Mouse (Mus musculus) kidney, postnatal 0 days (tissue): Measurements from ENCODE around the gene Psmc2. TPM values are rescaled to one million over a fixed set of nuclear protein-coding genes. Genes with fewer than 3 reads are reported as not detected.
A peak's percentile ranks its signal among the peaks of the same experiment; 100 is the strongest.

Source experiments
- ATAC-seq: fragments of 200-750 bp; cut with Nextera tagmentation; replicated peaks from 2 replicates; pipeline ENCODE4 v1.8.0; 2017; ENCODE audit warnings: low read depth, moderate number of reproducible peaks, moderate TSS enrichment, moderate library complexity; ENCODE audit not compliant: low FRiP score
- DNase-seq: peaks from one replicate; pipeline ENCODE4 v3.0.0-alpha.2; 2016; ENCODE audit warnings: low spot score
- H3K27ac ChIP-seq: fragments of 300-500 bp; sonication (generic); 2 replicates; pipeline ENCODE4 v1.5.1; 2014; ENCODE audit warnings: mild to moderate bottlenecking
- H3K27me3 ChIP-seq: fragments of 300-500 bp; sonication (generic); 2 replicates; pipeline ENCODE4 v1.6.1; 2014; ENCODE audit warnings: low read length, mixed read lengths; ENCODE audit not compliant: insufficient read depth
- H3K36me3 ChIP-seq: fragments of 300-500 bp; sonication (generic); 2 replicates; pipeline ENCODE4 v1.6.1; 2014; ENCODE audit warnings: low read length, mixed read lengths; ENCODE audit not compliant: insufficient read depth
- H3K4me1 ChIP-seq: fragments of 300-500 bp; sonication (generic); replicated peaks from 2 replicates; pipeline ENCODE4 v1.6.1; 2014; ENCODE audit warnings: antibody characterized with exemption, low read length, mixed read lengths; ENCODE audit not compliant: insufficient read depth
- H3K4me2 ChIP-seq: fragments of 300-500 bp; sonication (generic); 2 replicates; pipeline ENCODE4 v1.6.1; 2014; ENCODE audit warnings: mild to moderate bottlenecking, low read length, moderate library complexity, mixed read lengths
- H3K4me3 ChIP-seq: fragments of 300-500 bp; sonication (generic); replicated peaks from 2 replicates; pipeline ENCODE4 v1.5.1; 2014; ENCODE audit warnings: low read depth, low read length
- H3K9ac ChIP-seq: fragments of 300-500 bp; sonication (generic); 2 replicates; pipeline ENCODE4 v1.6.1; 2014; ENCODE audit warnings: low read depth, low read length
- H3K9me3 ChIP-seq: fragments of 300-500 bp; sonication (generic); replicated peaks from 2 replicates; pipeline ENCODE4 v1.6.1; 2016; ENCODE audit warnings: low read length, inconsistent platforms, mixed read lengths
- CTCF ChIP-seq: IDR thresholded peaks from 2 replicates; pipeline ENCODE4 v1.5.1; 2016; ENCODE audit warnings: antibody characterized with exemption, low read depth, mild to moderate bottlenecking, moderate library complexity
- WGBS: fragments of 180-500 bp; shearing (Covaris S2); extraction: QIAGEN DNeasy Blood & Tissue Kit; methylation state at CpG from one replicate; pipeline ENCODE4 v1.1.7; 2014; 5-methylcytosine and 5-hydroxymethylcytosine counted together
- polyA plus RNA-seq: library from polyadenylated mRNA; unstranded; fragments of >200 nt; fragmentation: Nextera tagmentation; extraction: Ambion mirVana; gene quantifications from 2 replicates; pipeline ENCODE4 v1.2.1, GENCODE M21; 2015

The Psmc2 gene
- 157 and 171 TPM in 2 replicates for polyA plus RNA-seq

DNA sequence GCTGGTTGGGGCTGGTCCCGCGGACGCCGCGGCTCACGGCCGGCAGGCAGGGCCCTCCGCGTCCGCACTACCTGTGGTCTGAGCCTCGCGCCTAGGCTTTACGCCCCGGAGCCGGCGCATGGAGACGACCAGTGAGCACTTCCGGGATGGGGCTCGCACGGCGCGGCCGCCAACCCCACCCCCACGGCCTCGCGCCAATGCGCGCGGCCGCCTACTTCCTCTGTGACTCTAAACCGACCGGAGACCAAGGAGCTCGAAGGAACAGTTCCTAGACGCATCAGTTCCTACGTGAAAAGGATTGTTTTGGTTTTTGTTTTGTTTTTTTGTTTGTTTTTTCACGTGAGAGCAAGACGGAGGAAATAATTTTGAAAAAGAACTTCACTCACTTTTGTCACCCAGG is at the start of gene Psmc2, which contains the start of gene Dnajc2:
Gene Psmc2, plus strand, starts transcription at position 231 of the 400 bp plus-strand sequence.
Gene Dnajc2, minus strand, starts transcription at position 199 of the 400 bp plus-strand sequence.
- Histone ChIP-seq H3K4me1 (0 out of 2 replicates have a peak, but pooled peaks cover 3% of the 10 kb centered on the region), H3K9ac (peak within 1 kb of the TSS; percentile 79), H3K4me2 (peak within 1 kb of the TSS; percentile 99), H3K27ac (peak within 1 kb of the TSS; percentile 85), H3K9me3 (no peaks in the 10 kb centered on the region), H3K27me3 (no peaks in the 10 kb centered on the region), H3K4me3 (peak within 1 kb of the TSS; percentile 97), H3K36me3 (peaks cover 16% of the 10 kb centered on the region)
- peak; percentile 96 for DNase-seq
- peak; percentile 93 for ATAC-seq
- WGBS, result under 1% methylated on average over 36 of the region's 37 CpGs
- TF ChIP-seq CTCF, result no peak

DNA sequence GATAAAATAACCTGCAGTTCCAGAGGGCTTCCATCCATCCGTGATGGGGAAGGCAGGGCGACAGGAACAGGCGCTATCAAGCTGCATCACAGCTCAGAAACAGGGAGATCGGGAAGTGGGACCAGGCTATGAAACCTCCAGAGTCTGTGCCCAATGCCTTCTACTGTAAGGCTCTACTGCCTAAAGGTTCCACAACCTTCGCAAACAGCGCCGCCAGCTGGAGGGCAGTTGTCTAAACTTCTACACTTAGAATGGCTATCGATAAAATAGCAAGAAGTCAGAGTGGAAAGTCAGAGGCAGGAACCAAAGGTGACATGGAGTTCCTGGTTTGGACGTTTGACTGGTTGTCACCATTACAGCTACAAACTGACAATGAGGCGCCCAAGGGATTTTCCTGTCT is 49.5 kb upstream of the Psmc2 start:
- Histone ChIP-seq H3K4me1 (peaks cover 3% of the 10 kb centered on the region; the same call in 1 of the 2 replicates), H3K4me2 (0 out of 2 replicates have a peak overlapping the region, but pooled peaks have one; percentile 3), H3K9ac (no peak overlapping the region), H3K36me3 (peaks cover 10% of the 10 kb centered on the region; the same call in 1 of the 2 replicates), H3K4me3 (peak overlapping the region; percentile 4; the same call in 1 of the 2 replicates), H3K9me3 (no peaks in the 10 kb centered on the region), H3K27me3 (no peaks in the 10 kb centered on the region), H3K27ac (no peak overlapping the region)
- WGBS, result 32% methylated on average over 10 of the region's 10 CpGs
- peak; percentile 77 for TF ChIP-seq CTCF
- DNase-seq (peak; percentile 79), ATAC-seq (no peak)

DNA sequence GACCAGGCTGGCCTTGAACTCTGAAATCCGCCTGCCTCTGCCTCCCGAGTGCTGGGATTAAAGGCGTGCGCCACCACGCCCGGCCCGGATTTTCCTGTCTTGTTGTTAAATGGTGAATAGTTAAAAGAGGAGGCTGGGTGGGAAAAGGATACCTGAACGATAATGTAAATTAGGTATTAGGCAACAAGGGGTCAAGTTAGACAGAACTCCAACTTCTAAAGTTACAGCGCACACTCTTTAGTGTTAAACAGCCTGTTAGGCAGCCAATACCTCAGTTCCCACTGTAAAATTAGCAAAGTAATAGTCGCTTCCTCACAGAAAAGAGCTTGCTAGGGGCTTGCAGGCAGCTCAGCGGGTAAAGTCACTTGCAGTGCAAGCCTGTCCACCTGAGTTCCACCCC is 49.0 kb upstream of the Psmc2 start:
- TF ChIP-seq CTCF, result no peak
- Histone ChIP-seq H3K4me3 (no peak overlapping the region), H3K9ac (no peak overlapping the region), H3K4me2 (no peak overlapping the region), H3K36me3 (peaks cover 11% of the 10 kb centered on the region; the same call in 1 of the 2 replicates), H3K27ac (no peak overlapping the region), H3K27me3 (no peaks in the 10 kb centered on the region), H3K9me3 (no peaks in the 10 kb centered on the region), H3K4me1 (peaks cover 3% of the 10 kb centered on the region; the same call in 1 of the 2 replicates)
- DNase-seq (no peak), ATAC-seq (no peak)
- 85% methylated on average over 11 of the region's 11 CpGs for WGBS

DNA sequence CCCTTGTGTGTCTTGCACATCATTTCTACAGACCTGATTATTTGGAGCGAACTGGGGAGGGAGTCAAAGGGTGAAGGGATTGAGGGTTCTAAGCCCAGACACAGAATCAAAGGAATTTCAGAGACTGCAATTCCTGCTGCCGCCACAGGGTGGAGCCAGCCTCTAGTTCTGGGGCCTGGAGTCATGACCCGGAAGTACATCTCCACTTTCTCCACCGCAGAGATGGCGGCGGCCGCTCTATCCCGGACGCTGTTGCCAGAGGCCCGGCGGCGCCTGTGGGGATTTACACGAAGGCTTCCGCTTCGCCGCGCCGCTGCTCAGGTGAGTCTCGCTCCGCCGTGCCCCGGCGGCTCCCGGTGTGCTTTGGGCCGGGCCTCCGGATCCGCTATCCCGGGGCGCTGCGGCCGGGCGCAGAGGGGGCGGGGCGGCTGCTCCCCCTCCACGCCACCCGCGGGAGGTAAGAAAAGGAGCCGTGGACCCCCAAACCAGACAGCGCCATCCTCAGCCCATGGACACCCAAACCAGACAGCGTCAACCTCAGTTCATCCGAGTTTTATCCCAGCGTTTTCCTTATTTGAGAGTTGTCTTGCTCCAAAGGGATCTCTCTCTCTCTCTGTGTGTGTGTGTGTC is 48.0 kb upstream of the Psmc2 start, which contains the start of gene Pmpcb:
Gene Pmpcb, plus strand, starts transcription at position 186 of the 630 bp plus-strand sequence.
- DNase-seq (peak; percentile 93), ATAC-seq (peak; percentile 83)
- Histone ChIP-seq H3K27me3 (no peaks in the 10 kb centered on the region), H3K4me3 (peak within 1 kb of the TSS; percentile 86), H3K36me3 (peaks cover 21% of the 10 kb centered on the region), H3K4me1 (peaks cover 3% of the 10 kb centered on the region; the same call in 1 of the 2 replicates), H3K9me3 (no peaks in the 10 kb centered on the region), H3K4me2 (peak within 1 kb of the TSS; percentile 56), H3K27ac (peak within 1 kb of the TSS; percentile 80), H3K9ac (peak within 1 kb of the TSS; percentile 76)
- TF ChIP-seq CTCF, result peak; percentile 92
- WGBS, result under 1% methylated on average over 42 of the region's 42 CpGs

DNA sequence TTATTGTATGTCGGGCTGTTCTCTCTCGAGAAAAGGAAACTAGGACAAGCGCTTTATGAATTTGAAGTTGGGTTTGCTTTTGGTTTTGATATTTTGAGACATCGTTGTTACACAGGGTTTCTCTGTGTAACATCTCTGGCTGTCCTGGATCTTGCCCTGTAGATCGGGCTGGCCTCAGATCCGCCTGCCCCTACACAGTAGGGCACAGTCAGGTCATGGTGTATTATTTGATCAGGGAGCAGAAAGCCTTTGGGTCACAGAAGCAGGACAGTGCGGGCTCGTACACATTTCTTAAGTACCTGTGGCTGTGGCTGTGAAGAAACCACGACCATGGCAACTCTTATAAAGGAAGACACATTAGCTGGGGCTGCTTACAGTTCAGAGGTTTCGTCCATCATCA is 47.5 kb upstream of the Psmc2 start:
- peak overlapping the region; percentile 76 for H3K9ac ChIP-seq
- no peaks in the 10 kb centered on the region for H3K27me3 ChIP-seq
- DNase-seq (no peak), ATAC-seq (no peak)
- no peaks in the 10 kb centered on the region for H3K9me3 ChIP-seq
- peaks cover 3% of the 10 kb centered on the region; the same call in 1 of the 2 replicates for H3K4me1 ChIP-seq
- no peak overlapping the region for H3K27ac ChIP-seq
- TF ChIP-seq CTCF, result no peak
- peak overlapping the region; percentile 86 for H3K4me3 ChIP-seq
- 14% methylated on average over 10 of the region's 10 CpGs for WGBS
- peaks cover 23% of the 10 kb centered on the region for H3K36me3 ChIP-seq
- H3K4me2 ChIP-seq, result peak overlapping the region; percentile 56

DNA sequence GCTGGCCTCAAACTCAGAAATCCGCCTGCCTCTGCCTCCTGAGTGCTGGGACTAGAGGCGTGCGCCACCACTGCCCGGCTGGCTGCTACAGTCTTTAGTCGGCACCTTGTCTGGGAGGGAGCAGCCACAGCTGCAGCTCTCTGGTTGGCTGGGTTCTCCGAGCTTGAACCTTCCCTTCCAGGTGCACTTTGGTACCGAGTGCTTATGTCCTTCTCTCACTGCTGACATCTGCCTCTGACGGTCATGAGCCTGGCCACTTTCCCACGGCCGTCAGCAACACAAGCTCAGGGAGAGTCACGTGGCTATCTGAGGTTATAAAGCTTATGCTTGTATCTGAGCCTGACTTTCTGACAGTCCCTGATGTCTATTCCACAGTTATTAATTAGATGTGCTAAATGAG is 46.0 kb upstream of the Psmc2 start:
- no peaks in the 10 kb centered on the region; the same call in 1 of the 2 replicates for H3K4me1 ChIP-seq
- H3K4me3 ChIP-seq, result no peak overlapping the region
- TF ChIP-seq CTCF, result no peak
- H3K9me3 ChIP-seq, result no peaks in the 10 kb centered on the region
- H3K4me2 ChIP-seq, result no peak overlapping the region
- no peak overlapping the region for H3K27ac ChIP-seq
- ATAC-seq (peak; percentile 58), DNase-seq (no peak)
- H3K27me3 ChIP-seq, result no peaks in the 10 kb centered on the region
- WGBS, result 83% methylated on average over 11 of the region's 11 CpGs
- peaks cover 38% of the 10 kb centered on the region for H3K36me3 ChIP-seq
- H3K9ac ChIP-seq, result no peak overlapping the region
